Mouse (Mus musculus): ENCODE measurements at regions not wholly inside any gene's neighbourhood (a gene's known extent, or its start where the extent isn't known, plus 50 kb on each side); places are given as distances from the start of the nearest gene placed in this dataset.
"Not testable (repeated sequence)": the region's sequence is repeated elsewhere in the genome, so short reads cannot be mapped to it uniquely, and the experiment has no call there.

GRCm38 (mm10) chr12:106327351-106327750, 317.3 kb downstream of the Vrk1 start:
- Histone ChIP-seq H3K27ac (ENCODE audit: insufficient read depth, low read depth, low read length, poor library complexity, severe bottlenecking) (no peak overlapping the region), H3K9me3 (ENCODE audit: control insufficient read depth, insufficient read depth, low read depth, low read length) (no peaks in the 10 kb centered on the region), H3K4me1 (ENCODE audit: control insufficient read depth in 2 of 2, insufficient read depth in 2 of 2, low read length in 2 of 2, poor library complexity in 1 of 2) (no peaks in the 10 kb centered on the region), H3K36me3 (ENCODE audit: control insufficient read depth, insufficient read depth, low read length, poor library complexity, severe bottlenecking) (no peaks in the 10 kb centered on the region), H3K9ac (ENCODE audit: insufficient read depth, low read depth, low read length, poor library complexity, severe bottlenecking) (no peak overlapping the region), H3K4me3 (ENCODE audit: insufficient read depth in 1 of 2, low read depth in 1 of 2, low read length in 2 of 2, poor library complexity in 1 of 2, severe bottlenecking in 1 of 2) (no peak overlapping the region)
- DNase-seq (ENCODE audit: low read depth, low spot score), result no peak
- no peak for TF ChIP-seq CHD2 (IDR thresholded peaks at IDR 0.05; ENCODE audit: low read depth, low read length)
- in situ Hi-C loops (cut with MboI; ENCODE audit: low sequenced_read_pairs in 2 of 2, unreplicated experiment in 2 of 2), result no loop called here

- no peaks in the 10 kb centered on the region for H3K36me3 ChIP-seq (ENCODE audit: control insufficient read depth, insufficient read depth, low read length, poor library complexity, severe bottlenecking)
These were observed 347.8 kb downstream of the Vrk1 start for GRCm38 (mm10) chr12:106357867-106358266.

GRCm38 (mm10) chr12:106361646-106362045, 351.6 kb downstream of the Vrk1 start:
- DNase-seq (ENCODE audit: low read depth, low spot score); H3K36me3 ChIP-seq (ENCODE audit: control insufficient read depth, insufficient read depth, low read length, poor library complexity, severe bottlenecking); H3K9me3 ChIP-seq (ENCODE audit: control insufficient read depth, insufficient read depth, low read depth, low read length); H3K9ac ChIP-seq (ENCODE audit: insufficient read depth, low read depth, low read length, poor library complexity, severe bottlenecking); H3K27ac ChIP-seq (ENCODE audit: insufficient read depth, low read depth, low read length, poor library complexity, severe bottlenecking); H3K4me3 ChIP-seq (ENCODE audit: insufficient read depth in 1 of 2, low read depth in 1 of 2, low read length in 2 of 2, poor library complexity in 1 of 2, severe bottlenecking in 1 of 2); H3K4me1 ChIP-seq (ENCODE audit: control insufficient read depth in 2 of 2, insufficient read depth in 2 of 2, low read length in 2 of 2, poor library complexity in 1 of 2); in situ Hi-C loops (cut with MboI; ENCODE audit: low sequenced_read_pairs in 2 of 2, unreplicated experiment in 2 of 2): not testable (repeated sequence)

More at GRCm38 (mm10) chr12:106357867-106358266, 347.8 kb downstream of the Vrk1 start:
- no peak for DNase-seq (ENCODE audit: low read depth, low spot score)
- TF ChIP-seq HCFC1 (IDR thresholded peaks at IDR 0.05; ENCODE audit: borderline replicate concordance, insufficient read depth, low read length), result no peak
- TF ChIP-seq MAFK (IDR thresholded peaks at IDR 0.05; ENCODE audit: insufficient read depth, low read depth, low read length), result no peak
- no peak for TF ChIP-seq CHD2 (IDR thresholded peaks at IDR 0.05; ENCODE audit: low read depth, low read length)
- no peak overlapping the region for H3K9ac ChIP-seq (ENCODE audit: insufficient read depth, low read depth, low read length, poor library complexity, severe bottlenecking)
- H3K4me3 ChIP-seq (ENCODE audit: insufficient read depth in 1 of 2, low read depth in 1 of 2, low read length in 2 of 2, poor library complexity in 1 of 2, severe bottlenecking in 1 of 2), result no peak overlapping the region
- in situ Hi-C loops (cut with MboI; ENCODE audit: low sequenced_read_pairs in 2 of 2, unreplicated experiment in 2 of 2), result no loop called here
- no peaks in the 10 kb centered on the region for H3K9me3 ChIP-seq (ENCODE audit: control insufficient read depth, insufficient read depth, low read depth, low read length)
- H3K4me1 ChIP-seq (ENCODE audit: control insufficient read depth in 2 of 2, insufficient read depth in 2 of 2, low read length in 2 of 2, poor library complexity in 1 of 2), result no peaks in the 10 kb centered on the region
- H3K27ac ChIP-seq (ENCODE audit: insufficient read depth, low read depth, low read length, poor library complexity, severe bottlenecking), result no peak overlapping the region

- H3K9ac ChIP-seq (ENCODE audit: insufficient read depth, low read depth, low read length, poor library complexity, severe bottlenecking), result no peak overlapping the region
- no peak for DNase-seq (ENCODE audit: low read depth, low spot score)
- H3K9me3 ChIP-seq (ENCODE audit: control insufficient read depth, insufficient read depth, low read depth, low read length), result no peaks in the 10 kb centered on the region
- no peak overlapping the region for H3K4me3 ChIP-seq (ENCODE audit: insufficient read depth in 1 of 2, low read depth in 1 of 2, low read length in 2 of 2, poor library complexity in 1 of 2, severe bottlenecking in 1 of 2)
- H3K27ac ChIP-seq (ENCODE audit: insufficient read depth, low read depth, low read length, poor library complexity, severe bottlenecking), result no peak overlapping the region
- H3K36me3 ChIP-seq (ENCODE audit: control insufficient read depth, insufficient read depth, low read length, poor library complexity, severe bottlenecking), result no peaks in the 10 kb centered on the region
- TF ChIP-seq ZNF384 (IDR thresholded peaks at IDR 0.05; ENCODE audit: low read depth, low read length) (no peak), ZC3H11A (IDR thresholded peaks at IDR 0.05; ENCODE audit: borderline replicate concordance, low read depth, low read length) (no peak), MAFK (IDR thresholded peaks at IDR 0.05; ENCODE audit: insufficient read depth, low read depth, low read length) (no peak)
- 0 out of 4 replicates have a peak, but pooled peaks cover 0 to 3% of the 10 kb centered on the region in 2 experiments for H3K4me1 ChIP-seq (ENCODE audit: control insufficient read depth in 2 of 2, insufficient read depth in 2 of 2, low read length in 2 of 2, poor library complexity in 1 of 2)
- in situ Hi-C loops (cut with MboI; ENCODE audit: low sequenced_read_pairs in 2 of 2, unreplicated experiment in 2 of 2), result no loop called here
These were observed 364.9 kb downstream of the Vrk1 start for GRCm38 (mm10) chr12:106374840-106375375.

GRCm38 (mm10) chr12:106375886-106376285, 365.9 kb downstream of the Vrk1 start:
- in situ Hi-C loops (cut with MboI; ENCODE audit: low sequenced_read_pairs in 2 of 2, unreplicated experiment in 2 of 2), result no loop called here
- 0 out of 4 replicates have a peak, but pooled peaks cover 0 to 3% of the 10 kb centered on the region in 2 experiments for H3K4me1 ChIP-seq (ENCODE audit: control insufficient read depth in 2 of 2, insufficient read depth in 2 of 2, low read length in 2 of 2, poor library complexity in 1 of 2)
- no peaks in the 10 kb centered on the region for H3K36me3 ChIP-seq (ENCODE audit: control insufficient read depth, insufficient read depth, low read length, poor library complexity, severe bottlenecking)
- H3K27ac ChIP-seq (ENCODE audit: insufficient read depth, low read depth, low read length, poor library complexity, severe bottlenecking), result no peak overlapping the region
- DNase-seq (ENCODE audit: low read depth, low spot score), result no peak
- H3K4me3 ChIP-seq (ENCODE audit: insufficient read depth in 1 of 2, low read depth in 1 of 2, low read length in 2 of 2, poor library complexity in 1 of 2, severe bottlenecking in 1 of 2), result no peak overlapping the region
- H3K9ac ChIP-seq (ENCODE audit: insufficient read depth, low read depth, low read length, poor library complexity, severe bottlenecking), result no peak overlapping the region
- TF ChIP-seq ZC3H11A (IDR thresholded peaks at IDR 0.05; ENCODE audit: borderline replicate concordance, low read depth, low read length) (no peak), HCFC1 (IDR thresholded peaks at IDR 0.05; ENCODE audit: borderline replicate concordance, insufficient read depth, low read length) (no peak), CHD2 (IDR thresholded peaks at IDR 0.05; ENCODE audit: low read depth, low read length) (no peak), MAFK (IDR thresholded peaks at IDR 0.05; ENCODE audit: insufficient read depth, low read depth, low read length) (no peak), ZNF384 (IDR thresholded peaks at IDR 0.05; ENCODE audit: low read depth, low read length) (no peak)
- no peaks in the 10 kb centered on the region for H3K9me3 ChIP-seq (ENCODE audit: control insufficient read depth, insufficient read depth, low read depth, low read length)

Measured in ES-E14 (cell line).